Mouse (Mus musculus) cerebellum, adult 2 months (tissue): ENCODE results near the gene Ift20. TPM values are rescaled to one million over a fixed set of nuclear protein-coding genes. Genes with fewer than 3 reads are reported as not detected.
"Not testable (repeated sequence)": the region's sequence is repeated elsewhere in the genome, so short reads cannot be mapped to it uniquely, and the experiment has no call there.

Experiments used
- DNase-seq, 2 experiments: peaks; one replicate each; pipeline ENCODE4 v3.0.0; 2021
- H3K27ac ChIP-seq: fragments of 200-500 bp; 2 replicates; pipeline ENCODE4 v1.5.1; 2012; ENCODE audit warnings: low read length, control low read depth, inconsistent platforms; ENCODE audit not compliant: insufficient read depth
- H3K27me3 ChIP-seq: fragments of 200-500 bp; 2 replicates; pipeline ENCODE4 v1.6.1; 2012; ENCODE audit warnings: inconsistent platforms, mild to moderate bottlenecking, low read length, moderate library complexity; ENCODE audit not compliant: control insufficient read depth, insufficient read depth
- H3K4me1 ChIP-seq: fragments of 200-500 bp; 2 replicates; pipeline ENCODE4 v1.6.1; 2011; ENCODE audit warnings: low read length; ENCODE audit not compliant: control insufficient read depth, insufficient read depth
- H3K4me3 ChIP-seq: fragments of 200-500 bp; replicated peaks from 2 replicates; pipeline ENCODE3; 2011; ENCODE audit warnings: mild to moderate bottlenecking, low read depth, low read length, control low read depth; ENCODE audit not compliant: insufficient read depth
- CTCF ChIP-seq: fragments of 200-500 bp; IDR thresholded peaks from 2 replicates; pipeline ENCODE4 v1.5.1; 2011; ENCODE audit warnings: low read depth, mild to moderate bottlenecking, control low read depth, low read length, moderate library complexity, borderline replicate concordance; ENCODE audit not compliant: insufficient read depth
- POLR2A ChIP-seq: fragments of 200-500 bp; IDR thresholded peaks from 2 replicates; pipeline ENCODE4 v1.6.1; 2011; ENCODE audit warnings: low read length, control low read depth, borderline replicate concordance; ENCODE audit not compliant: insufficient read depth
- WGBS: fragments of 180-500 bp; shearing (Covaris S2); methylation state at CpG from one replicate; pipeline ENCODE4 v1.1.7; 2018; 5-methylcytosine and 5-hydroxymethylcytosine counted together
- polyA plus RNA-seq: library from polyadenylated mRNA; depleted of rRNA; stranded (reverse); fragments of >200 nt; gene quantifications from 2 replicates; pipeline ENCODE4 v1.2.3, GENCODE M21; 2012

Ift20 gene
- polyA plus RNA-seq, 1 experiment, result 91.8 TPM

DNA sequence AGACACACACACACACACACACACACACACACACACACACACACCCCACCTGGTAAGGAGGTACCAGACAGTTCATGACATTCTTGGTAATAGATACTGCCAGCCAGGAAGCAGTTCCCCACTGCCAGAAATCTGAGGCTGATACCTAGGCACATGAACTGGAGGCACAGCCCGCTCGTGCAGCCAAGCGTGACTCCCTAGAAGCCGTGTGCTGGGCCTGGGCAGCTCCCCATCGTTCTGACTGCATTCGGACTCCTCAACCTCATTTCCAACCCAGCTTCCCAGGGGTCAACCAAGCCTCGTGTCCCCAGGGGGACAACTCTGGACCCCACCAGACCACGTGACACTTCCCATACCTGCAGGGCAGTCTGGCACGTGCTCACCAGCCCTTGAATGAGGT lies 7.4 kb upstream of the Ift20 start:
- H3K27ac ChIP-seq, result no peak overlapping the region
- no peak for DNase-seq
- no peak overlapping the region for H3K4me3 ChIP-seq
- TF ChIP-seq POLR2A (no peak), CTCF (no peak)
- WGBS, result 69% methylated on average over 9 of the region's 9 CpGs
- peaks cover 10% of the 10 kb centered on the region for H3K4me1 ChIP-seq
- no peaks in the 10 kb centered on the region for H3K27me3 ChIP-seq

DNA sequence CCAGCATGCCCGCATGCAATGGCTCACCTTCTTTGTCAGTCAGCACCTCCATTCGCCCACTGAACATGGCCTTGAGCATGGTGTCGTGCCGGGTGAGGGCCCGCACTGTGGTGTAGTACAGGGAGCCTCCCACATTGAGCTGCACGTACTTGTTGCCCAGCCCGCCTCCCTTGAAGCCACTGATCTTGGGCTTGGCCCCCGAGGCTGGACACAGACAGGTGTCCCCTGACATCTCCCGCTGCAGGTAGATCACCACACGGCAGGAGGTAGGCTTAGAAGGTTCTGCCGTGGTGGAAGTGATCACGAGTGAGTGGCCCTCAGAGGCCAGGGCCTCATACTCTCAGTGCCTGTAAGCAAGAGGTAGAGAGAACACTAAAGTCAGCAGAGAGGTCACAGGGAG lies 6.2 kb upstream of the Ift20 start:
- Histone ChIP-seq H3K27ac (no peak overlapping the region), H3K27me3 (no peaks in the 10 kb centered on the region), H3K4me1 (peaks cover 9% of the 10 kb centered on the region), H3K4me3 (no peak overlapping the region)
- DNase-seq, result no peak
- WGBS, result 86% methylated on average over 12 of the region's 12 CpGs
- TF ChIP-seq CTCF (no peak), POLR2A (no peak)

GRCm38 (mm10) chr11:78531046-78531445 lies 5.1 kb upstream of the Ift20 start:
- no peak for DNase-seq
- 32% methylated on average over 6 of the region's 6 CpGs for WGBS
- Histone ChIP-seq H3K4me1 (peaks cover 9% of the 10 kb centered on the region), H3K27me3 (no peaks in the 10 kb centered on the region), H3K27ac (no peak overlapping the region), H3K4me3 (no peak overlapping the region)
- TF ChIP-seq POLR2A (no peak), CTCF (no peak)

GRCm38 (mm10) chr11:78531515-78531914 lies 4.6 kb upstream of the Ift20 start:
- H3K4me1 ChIP-seq, H3K27ac ChIP-seq, H3K27me3 ChIP-seq, H3K4me3 ChIP-seq, DNase-seq: not testable (repeated sequence)
- WGBS, result 90% methylated on average over 10 of the region's 10 CpGs

- no peak for DNase-seq
- 81% methylated on average over 4 of the region's 4 CpGs for WGBS
- Histone ChIP-seq H3K4me1 (peaks cover 16% of the 10 kb centered on the region), H3K27ac (no peak overlapping the region), H3K4me3 (no peak overlapping the region), H3K27me3 (no peaks in the 10 kb centered on the region)
- no peak for TF ChIP-seq POLR2A
Observed at GRCm38 (mm10) chr11:78534516-78534915, 1.6 kb upstream of the Ift20 start.

DNA sequence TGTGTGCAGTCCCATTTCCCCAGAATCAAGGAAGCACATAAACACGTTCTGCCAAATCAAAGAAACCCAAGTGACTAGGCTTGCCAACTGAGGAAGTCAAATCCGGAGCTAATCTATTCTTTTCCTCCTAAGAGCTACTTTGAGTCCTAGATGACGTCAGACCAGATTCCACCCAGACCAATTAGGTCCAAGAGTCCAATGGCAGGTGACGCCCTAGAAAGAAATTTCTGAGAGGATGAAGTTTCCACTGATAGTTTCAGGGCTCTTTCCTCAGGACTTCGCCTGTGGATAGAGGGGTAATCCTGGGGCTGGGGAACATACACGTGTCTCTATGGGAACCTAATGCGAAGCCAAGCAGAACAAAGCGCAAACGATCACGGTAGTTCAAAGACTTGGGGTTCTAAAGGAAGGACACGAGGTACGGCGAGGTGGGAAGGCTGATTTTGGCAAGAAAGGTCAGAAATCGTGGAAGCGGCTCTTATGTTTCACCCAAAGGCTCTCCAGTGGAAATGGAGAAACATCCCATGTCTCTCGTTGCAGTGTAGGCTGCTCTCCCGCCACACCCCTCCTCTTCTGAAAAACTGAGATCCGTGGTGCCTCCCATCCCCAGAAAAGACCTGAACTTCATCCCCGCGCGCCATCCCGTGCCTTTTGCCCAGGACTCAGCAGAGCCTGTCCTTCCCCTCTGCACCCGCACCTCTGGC lies 633 bp upstream of the Ift20 start:
- DNase-seq, result peak in 1 of 2 experiments; percentile 34

DNA sequence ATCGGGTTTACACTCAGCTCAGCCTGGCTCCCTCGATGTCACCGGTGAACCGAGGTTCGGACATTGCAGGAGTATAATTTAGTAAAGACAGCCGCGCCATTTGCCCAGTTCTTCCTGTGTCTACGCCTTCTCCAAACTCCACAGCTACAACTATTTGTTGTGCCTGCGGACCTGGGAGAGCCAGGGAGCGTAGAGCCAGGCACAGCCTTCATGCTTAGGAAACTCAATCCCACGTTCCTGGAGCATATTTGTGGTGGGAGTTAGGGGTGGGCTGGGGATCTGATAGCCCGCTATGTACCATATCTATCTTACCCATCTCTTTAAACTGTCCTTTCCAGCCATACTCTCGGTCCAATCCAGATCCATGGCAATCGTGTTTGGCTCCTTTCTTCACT lies 526 bp downstream of the Ift20 start:
- DNase-seq, result no peak
- H3K4me1 ChIP-seq, result 0 out of 2 replicates have a peak, but pooled peaks cover 6% of the 10 kb centered on the region
- no peaks in the 10 kb centered on the region for H3K27me3 ChIP-seq
- 2% methylated on average over 14 of the region's 14 CpGs for WGBS
- H3K4me3 ChIP-seq, result peak overlapping the region; percentile 76
- TF ChIP-seq POLR2A (no peak), CTCF (no peak)
- H3K27ac ChIP-seq, result no peak overlapping the region

More for the DNA sequence above, 633 bp upstream of the Ift20 start:
- peak overlapping the region; percentile 19 for H3K27ac ChIP-seq
- H3K4me3 ChIP-seq, result peak overlapping the region; percentile 81
- whole genome bisulfite sequencing, result under 1% methylated on average over 23 of the region's 23 CpGs
- TF ChIP-seq CTCF (no peak), POLR2A (no peak)
- no peaks in the 10 kb centered on the region for H3K27me3 ChIP-seq
- peaks cover 10% of the 10 kb centered on the region for H3K4me1 ChIP-seq

- no peak for DNase-seq
- WGBS, result 81% methylated on average over 3 of the region's 3 CpGs
- H3K4me1 ChIP-seq, result 0 out of 2 replicates have a peak, but pooled peaks cover 6% of the 10 kb centered on the region
- no peaks in the 10 kb centered on the region for H3K27me3 ChIP-seq
- TF ChIP-seq CTCF (no peak), POLR2A (no peak)
- H3K4me3 ChIP-seq, result no peak overlapping the region
- H3K27ac ChIP-seq, result no peak overlapping the region
Observed at GRCm38 (mm10) chr11:78540358-78540757, 4.2 kb downstream of the Ift20 start.
